13 mouse cellular contexts compared by ENCODE assay signal in the genomic region with DNA sequence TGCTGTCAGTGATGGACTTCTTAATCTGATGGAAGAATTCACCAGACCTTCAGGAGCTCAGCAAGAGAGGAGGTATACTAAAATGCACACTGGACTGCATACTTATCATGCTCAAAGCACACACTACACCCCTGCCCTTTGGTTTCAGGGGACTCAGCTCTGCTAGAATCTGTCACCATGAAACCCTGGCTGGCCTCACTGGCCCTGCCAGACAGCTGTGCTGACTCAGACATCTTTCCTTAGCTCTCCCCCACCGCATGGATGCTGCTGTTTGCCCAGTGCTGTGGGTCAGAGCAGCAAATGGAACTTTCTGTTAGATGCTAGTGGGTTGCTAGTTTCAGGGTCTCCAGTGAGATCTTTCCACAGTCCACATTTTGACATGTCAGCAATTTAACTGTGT.
"Had no signal": no experiment of that assay in that cellular context is flagged by ENCODE, and none has a peak within 500 bp of the region (broad histone marks: within the 10 kb centered on the region; RNA-seq: fewer than 3 reads in every experiment).

No protein-coding gene starts in this region.

- H3K4me3 ChIP-seq: left cerebral cortex, adult 2 months; limb, embryonic 12.5 days; liver, embryonic 13.5 days; midbrain, embryonic 10.5 days; myocyte; neural tube, embryonic 15.5 days had no signal

- DNase-seq: kidney, postnatal 10 days; liver; liver, embryonic 13.5 days; liver, postnatal 0 days; midbrain, embryonic 14.5 days; right cerebral cortex, postnatal 25 days; thymus, postnatal 4 days had no signal

- H3K27me3 ChIP-seq: liver, embryonic 13.5 days; neural tube, embryonic 15.5 days had no signal

- H3K9me3 ChIP-seq: limb, embryonic 12.5 days; liver, embryonic 13.5 days; midbrain, embryonic 10.5 days; neural tube, embryonic 15.5 days had no signal

- ATAC-seq: liver, postnatal 0 days had no signal

- H3K36me3 ChIP-seq: limb, embryonic 12.5 days; liver, embryonic 13.5 days; midbrain, embryonic 10.5 days; neural tube, embryonic 15.5 days had no signal

- H3K9ac ChIP-seq: limb, embryonic 12.5 days; liver, embryonic 13.5 days; liver, postnatal 0 days; neural tube, embryonic 15.5 days had no signal

- H3K27ac ChIP-seq: left cerebral cortex, adult 2 months; limb, embryonic 12.5 days; liver, embryonic 13.5 days; midbrain, embryonic 10.5 days; neural tube, embryonic 15.5 days; stomach, postnatal 0 days had no signal

- H3K4me2 ChIP-seq: limb, embryonic 12.5 days; liver, embryonic 13.5 days; neural tube, embryonic 15.5 days had no signal

- H3K4me1 ChIP-seq: limb, embryonic 12.5 days; liver, embryonic 13.5 days; midbrain, embryonic 10.5 days; neural tube, embryonic 15.5 days had no signal
